Comparison of ENCODE assay signal across 8 mouse cellular contexts in the genomic region with DNA sequence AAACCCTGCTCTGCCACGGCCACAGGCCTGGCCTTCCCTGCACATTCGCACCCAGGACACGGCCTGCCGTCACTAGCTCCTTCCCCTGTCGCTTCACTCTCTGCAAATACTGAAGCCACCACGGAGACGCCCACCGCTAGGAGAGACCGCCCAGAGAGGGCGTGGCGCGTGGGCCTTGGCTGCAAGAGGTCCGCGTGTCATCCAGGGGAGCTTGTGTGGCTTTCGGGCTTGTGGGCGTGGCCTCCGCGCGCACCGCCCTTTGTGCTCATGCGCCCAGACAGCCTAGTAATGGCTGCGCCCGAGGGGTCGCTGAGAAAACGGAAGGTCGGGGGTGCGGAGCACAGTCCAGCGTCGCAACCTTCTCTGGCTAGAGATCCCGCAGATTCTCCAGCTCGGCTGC. TPM values are rescaled to one million over a fixed set of nuclear protein-coding genes. Genes with fewer than 3 reads are reported as not detected.
DNase-seq lines count a peak whose midpoint lies in the region; ATAC-seq and TF ChIP-seq lines count a peak whose summit lies in the region.

A gene (plus strand): TSS at position 166 of the 400 bp plus-strand sequence.

- H3K27me3 ChIP-seq in lung, postnatal 0 days (replicated peaks; ENCODE audit: insufficient read depth, low read length), result no peaks in the 10 kb centered on the region

- H3K4me1 ChIP-seq in lung, postnatal 0 days (ENCODE audit: insufficient read depth, low read depth, low read length), result peaks cover 8% of the 10 kb centered on the region; the same call in 1 of the 2 replicates

- H3K4me2 ChIP-seq in lung, postnatal 0 days (replicated peaks; ENCODE audit: low read depth, low read length), result peak within 1 kb of the TSS; percentile 82

- H3K4me3 ChIP-seq in lung, postnatal 0 days (ENCODE audit: low read depth, low read length), result peak within 1 kb of the TSS; percentile 68

- DNase-seq in MEL-GATA-1-ER (ENCODE audit: extremely low read depth, low read depth), result peak; percentile 87
- peak; percentile 95 for DNase-seq in cerebellum, adult 8-10 months
- DNase-seq in forelimb bud, embryonic 11.5 days (ENCODE audit: low read depth, low spot score), result peak; percentile 94
- DNase-seq in layer of hippocampus, adult 9-11 months, result peak; percentile 98
- DNase-seq in lung, postnatal 0 days (ENCODE audit: low spot score), result peak; percentile 98
- peak; percentile 87 for DNase-seq in ovary, postnatal 14 days (ENCODE audit: low spot score)
- peak; percentile 98 for DNase-seq in thymus, postnatal 14 days

- peak within 1 kb of the TSS; percentile 55 for H3K9ac ChIP-seq in lung, postnatal 0 days (replicated peaks; ENCODE audit: low read depth)

- peak within 1 kb of the TSS; percentile 6; the same call in 1 of the 2 replicates for H3K27ac ChIP-seq in lung, postnatal 0 days (ENCODE audit: low read length)

- peak; percentile 44 for TF ChIP-seq CTCF in lung, postnatal 0 days (IDR thresholded peaks at IDR 0.05)

- ATAC-seq in hematopoietic stem cell, adult 5-6 weeks (replicated peaks in 1 of 2; ENCODE audit: insufficient read depth in 1 of 2, low FRiP score in 2 of 2, low TSS enrichment in 1 of 2, low read depth in 1 of 2, poor library complexity in 2 of 2, severe bottlenecking in 2 of 2), result peak; percentile 95 to 98
- peak; percentile 99 for ATAC-seq in lung, postnatal 0 days

- no peak for TF ChIP-seq EP300 in lung, postnatal 0 days (IDR thresholded peaks at IDR 0.05)

- 0% methylated on average over 31 of the region's 31 CpGs for WGBS in lung, postnatal 0 days

- no peaks in the 10 kb centered on the region for H3K36me3 ChIP-seq in lung, postnatal 0 days (ENCODE audit: insufficient read depth, low read length)

- H3K9me3 ChIP-seq in lung, postnatal 0 days (ENCODE audit: low read length), result no peaks in the 10 kb centered on the region

RNA-seq across cellular contexts. Expression of the gene that starts here (rescaled TPM):
- total RNA-seq in hematopoietic stem cell, adult 5-6 weeks (2017), result 6.7 and 12.1 TPM in 2 replicates
- 16.5 and 16.6 TPM in 2 replicates for polyA plus RNA-seq in lung, postnatal 0 days (2015; fragmentation: Nextera tagmentation; extraction: Ambion mirVana)

Comparison
In these comparisons a context has a peak if more than half of its experiments do, and no peak if none do; other contexts are left out.
1. Peak in every context shown above with its lines: DNase-seq, ATAC-seq, H3K4me3 ChIP-seq and H3K27ac ChIP-seq.